Mouse (Mus musculus): ENCODE data around the gene Heg1. TPM values are rescaled to one million over a fixed set of nuclear protein-coding genes. Genes with fewer than 3 reads are reported as not detected.

Gene Heg1
- total and polyA plus RNA-seq, 3 experiments: 40.8 to 77.1 (median 67.2) TPM

- Histone ChIP-seq H3K27ac (ENCODE audit: insufficient read depth, low read depth) (no peak overlapping the region), H3K36me3 (replicated peaks in 1 of 2; ENCODE audit: control insufficient read depth in 1 of 2, insufficient read depth in 1 of 2, low read length in 1 of 2) (peaks cover 67 to 91% of the 10 kb centered on the region in 2 experiments), H3K4me2 (ENCODE audit: insufficient read depth, low read depth, poor library complexity, severe bottlenecking) (no peak overlapping the region), H3K4me3 (replicated peaks in 1 of 3; ENCODE audit: low read depth in 2 of 3, low read length in 2 of 3, poor library complexity in 1 of 3) (no peak overlapping the region), H3K9ac (ENCODE audit: insufficient read depth, low read depth) (no peak overlapping the region), H3K4me1 (ENCODE audit: control insufficient read depth in 1 of 2, insufficient read depth in 2 of 2) (peaks cover 0 to 15% of the 10 kb centered on the region in 2 experiments; a peak in 2 of 4 replicates), H3K27me3 (replicated peaks) (no peaks in the 10 kb centered on the region), H3K79me2 (replicated peaks; ENCODE audit: control insufficient read depth, extremely low read depth, insufficient read depth, poor library complexity, severe bottlenecking) (no peaks in the 10 kb centered on the region; the same call in 1 of the 2 replicates), H3K9me3 (replicated peaks; ENCODE audit: low read length) (peaks cover 4% of the 10 kb centered on the region)
- peak; percentile 57 for DNase-seq (ENCODE audit: extremely low read depth)
- TF ChIP-seq POLR2AphosphoS2 (IDR thresholded peaks at IDR 0.05; ENCODE audit: low read depth, low read length) (0 out of 2 replicates have a peak, but pooled peaks have one; percentile 13), TCF12 (IDR thresholded peaks at IDR 0.05; ENCODE audit: low read depth, low read length) (no peak), RAD21 (IDR thresholded peaks at IDR 0.05; ENCODE audit: low read depth, low read length) (peak; percentile 19), EP300 (IDR thresholded peaks at IDR 0.05; ENCODE audit: low read length) (peak; percentile 40), IRF4 (IDR thresholded peaks at IDR 0.05; ENCODE audit: low read depth, low read length) (peak; percentile 46; the same call in 1 of the 2 replicates), HCFC1 (IDR thresholded peaks at IDR 0.05; ENCODE audit: low read depth, low read length) (no peak), CTCF (conservative IDR thresholded peaks at IDR 0.05 in 1 of 2, IDR thresholded peaks at IDR 0.05 in 1 of 2; ENCODE audit: low read depth in 2 of 2, low read length in 2 of 2) (peak in 1 of 2 experiments; percentile 42; a peak in 2 of 4 replicates), SMC3 (IDR thresholded peaks at IDR 0.05; ENCODE audit: low read depth, low read length) (peak; percentile 29)
- in situ Hi-C loops (cut with MboI; ENCODE audit: low pct_ligation_motif_present, low pct_unique_long_range_greater_than_20kb, low sequenced_read_pairs) (no loop called here), dilution Hi-C loops (cut with MboI; ENCODE audit: extremely low pct_ligation_motif_present, extremely low pct_unique_long_range_greater_than_20kb, low sequenced_read_pairs) (no loop called here)
Observed at GRCm38 (mm10) chr16:33756396-33756795, 72.2 kb downstream of the Heg1 start.

- Histone ChIP-seq H3K4me3 (replicated peaks in 1 of 3; ENCODE audit: low read depth in 2 of 3, low read length in 2 of 3, poor library complexity in 1 of 3) (no peak overlapping the region), H3K4me1 (ENCODE audit: control insufficient read depth in 1 of 2, insufficient read depth in 2 of 2) (peaks cover 0 to 26% of the 10 kb centered on the region in 2 experiments; a peak in 3 of 4 replicates), H3K4me2 (ENCODE audit: insufficient read depth, low read depth, poor library complexity, severe bottlenecking) (no peak overlapping the region), H3K27ac (ENCODE audit: insufficient read depth, low read depth) (no peak overlapping the region), H3K9ac (ENCODE audit: insufficient read depth, low read depth) (no peak overlapping the region), H3K9me3 (replicated peaks; ENCODE audit: low read length) (peaks cover under 1% of the 10 kb centered on the region), H3K27me3 (replicated peaks) (no peaks in the 10 kb centered on the region), H3K36me3 (replicated peaks in 1 of 2; ENCODE audit: control insufficient read depth in 1 of 2, insufficient read depth in 1 of 2, low read length in 1 of 2) (peaks cover 65 to 92% of the 10 kb centered on the region in 2 experiments), H3K79me2 (replicated peaks; ENCODE audit: control insufficient read depth, extremely low read depth, insufficient read depth, poor library complexity, severe bottlenecking) (no peaks in the 10 kb centered on the region; the same call in 1 of the 2 replicates)
- TF ChIP-seq CHD1 (IDR thresholded peaks at IDR 0.05; ENCODE audit: low read depth, low read length) (no peak), POLR2A (IDR thresholded peaks at IDR 0.05; ENCODE audit: low read depth, low read length) (no peak), UBTF (IDR thresholded peaks at IDR 0.05; ENCODE audit: low read depth, low read length) (no peak), MEF2A (IDR thresholded peaks at IDR 0.05; ENCODE audit: borderline replicate concordance, low read depth, low read length) (no peak), PAX5 (IDR thresholded peaks at IDR 0.05; ENCODE audit: low read length) (no peak), USF2 (conservative IDR thresholded peaks at IDR 0.05; ENCODE audit: low read depth, low read length) (no peak)
- in situ Hi-C loops (cut with MboI; ENCODE audit: low pct_ligation_motif_present, low pct_unique_long_range_greater_than_20kb, low sequenced_read_pairs) (no loop called here), dilution Hi-C loops (cut with MboI; ENCODE audit: extremely low pct_ligation_motif_present, extremely low pct_unique_long_range_greater_than_20kb, low sequenced_read_pairs) (no loop called here)
- DNase-seq (ENCODE audit: extremely low read depth): no peak
Observed at GRCm38 (mm10) chr16:33759207-33759606, 75.0 kb downstream of the Heg1 start.

GRCm38 (mm10) chr16:33760542-33760941, 76.4 kb downstream of the Heg1 start:
- Histone ChIP-seq H3K4me1 (ENCODE audit: control insufficient read depth in 1 of 2, insufficient read depth in 2 of 2) (peaks cover 0 to 27% of the 10 kb centered on the region in 2 experiments; a peak in 3 of 4 replicates), H3K27ac (ENCODE audit: insufficient read depth, low read depth) (no peak overlapping the region), H3K9ac (ENCODE audit: insufficient read depth, low read depth) (no peak overlapping the region), H3K4me3 (replicated peaks in 1 of 3; ENCODE audit: low read depth in 2 of 3, low read length in 2 of 3, poor library complexity in 1 of 3) (no peak overlapping the region), H3K9me3 (replicated peaks; ENCODE audit: low read length) (no peaks in the 10 kb centered on the region), H3K4me2 (ENCODE audit: insufficient read depth, low read depth, poor library complexity, severe bottlenecking) (no peak overlapping the region), H3K27me3 (replicated peaks) (no peaks in the 10 kb centered on the region), H3K79me2 (replicated peaks; ENCODE audit: control insufficient read depth, extremely low read depth, insufficient read depth, poor library complexity, severe bottlenecking) (no peaks in the 10 kb centered on the region; the same call in 1 of the 2 replicates), H3K36me3 (replicated peaks in 1 of 2; ENCODE audit: control insufficient read depth in 1 of 2, insufficient read depth in 1 of 2, low read length in 1 of 2) (peaks cover 65 to 94% of the 10 kb centered on the region in 2 experiments)
- dilution Hi-C loops (cut with MboI; ENCODE audit: extremely low pct_ligation_motif_present, extremely low pct_unique_long_range_greater_than_20kb, low sequenced_read_pairs) (no loop called here), in situ Hi-C loops (cut with MboI; ENCODE audit: low pct_ligation_motif_present, low pct_unique_long_range_greater_than_20kb, low sequenced_read_pairs) (no loop called here)
- no peak for DNase-seq (ENCODE audit: extremely low read depth)
- TF ChIP-seq E2F4 (IDR thresholded peaks at IDR 0.05; ENCODE audit: insufficient replicate concordance, low read depth, low read length) (no peak), HCFC1 (IDR thresholded peaks at IDR 0.05; ENCODE audit: low read depth, low read length) (no peak), CHD2 (IDR thresholded peaks at IDR 0.05; ENCODE audit: low read length) (no peak), RAD21 (IDR thresholded peaks at IDR 0.05; ENCODE audit: low read depth, low read length) (no peak), KAT2A (IDR thresholded peaks at IDR 0.05; ENCODE audit: insufficient replicate concordance, low read length) (no peak), ZKSCAN1 (IDR thresholded peaks at IDR 0.05; ENCODE audit: borderline replicate concordance, low read depth, low read length) (no peak), MEF2A (IDR thresholded peaks at IDR 0.05; ENCODE audit: borderline replicate concordance, low read depth, low read length) (no peak), BHLHE40 (IDR thresholded peaks at IDR 0.05; ENCODE audit: low read depth, low read length) (no peak), IRF4 (IDR thresholded peaks at IDR 0.05; ENCODE audit: low read depth, low read length) (no peak), NELFE (IDR thresholded peaks at IDR 0.05; ENCODE audit: low read depth, low read length) (no peak), MXI1 (IDR thresholded peaks at IDR 0.05; ENCODE audit: low read depth, low read length) (no peak), USF2 (conservative IDR thresholded peaks at IDR 0.05; ENCODE audit: low read depth, low read length) (no peak), JUND (conservative IDR thresholded peaks at IDR 0.05; ENCODE audit: low read depth, low read length) (no peak), RCOR1 (conservative IDR thresholded peaks at IDR 0.05; ENCODE audit: low read depth, low read length) (no peak), ZNF384 (IDR thresholded peaks at IDR 0.05; ENCODE audit: low read depth, low read length) (no peak), MAX (IDR thresholded peaks at IDR 0.05; ENCODE audit: low read length) (no peak), SIN3A (IDR thresholded peaks at IDR 0.05; ENCODE audit: low read length) (no peak)

All from CH12.LX (cell line).